Mouse (Mus musculus) heart, postnatal 0 days (tissue): ENCODE measurements at regions not wholly inside any gene's neighbourhood (a gene's known extent, or its start where the extent isn't known, plus 50 kb on each side); places are given as distances from the start of the nearest gene placed in this dataset.

Experiments
- ATAC-seq: fragments of 200-750 bp; cut with Nextera tagmentation; 2 replicates; pipeline ENCODE4 v1.8.0; 2017; ENCODE audit warnings: low read depth, moderate number of reproducible peaks, moderate library complexity; ENCODE audit not compliant: insufficient read depth
- DNase-seq: peaks from one replicate; pipeline ENCODE4 v3.0.0-alpha.2; 2016; ENCODE audit warnings: low spot score
- H3K27ac ChIP-seq: fragments of 300-500 bp; sonication (generic); 2 replicates; pipeline ENCODE4 v1.5.1; 2014; ENCODE audit warnings: low read depth, mild to moderate bottlenecking
- H3K27me3 ChIP-seq: fragments of 300-500 bp; sonication (generic); 2 replicates; pipeline ENCODE4 v1.6.1; 2014; ENCODE audit warnings: low read length, mixed read lengths; ENCODE audit not compliant: control insufficient read depth, insufficient read depth
- H3K36me3 ChIP-seq: fragments of 300-500 bp; sonication (generic); replicated peaks from 2 replicates; pipeline ENCODE4 v1.6.1; 2014; ENCODE audit warnings: low read length, mixed read lengths; ENCODE audit not compliant: control insufficient read depth, insufficient read depth
- H3K4me1 ChIP-seq: fragments of 300-500 bp; sonication (generic); 2 replicates; pipeline ENCODE4 v1.6.1; 2014; ENCODE audit warnings: antibody characterized with exemption; ENCODE audit not compliant: control insufficient read depth, insufficient read depth
- H3K4me2 ChIP-seq: fragments of 300-500 bp; sonication (generic); 2 replicates; pipeline ENCODE4 v1.6.1; 2014; ENCODE audit warnings: low read depth, mild to moderate bottlenecking, low read length, moderate library complexity
- H3K4me3 ChIP-seq: fragments of 300-500 bp; sonication (generic); 2 replicates; pipeline ENCODE4 v1.5.1; 2014; ENCODE audit warnings: low read depth, low read length
- H3K9ac ChIP-seq: fragments of 300-500 bp; sonication (generic); replicated peaks from 2 replicates; pipeline ENCODE4 v1.6.1; 2014; ENCODE audit warnings: low read depth, low read length, mixed read lengths
- H3K9me3 ChIP-seq: fragments of 300-500 bp; sonication (generic); replicated peaks from 2 replicates; pipeline ENCODE4 v1.6.1; 2016; ENCODE audit warnings: low read length; ENCODE audit not compliant: control insufficient read depth
- CTCF ChIP-seq: IDR thresholded peaks from 2 replicates; pipeline ENCODE4 v1.5.1; 2016; ENCODE audit warnings: antibody characterized with exemption, control low read depth, low read depth
- EP300 ChIP-seq: IDR thresholded peaks from 2 replicates; pipeline ENCODE4 v1.6.1; 2016; ENCODE audit warnings: antibody characterized with exemption, low read depth
- WGBS: fragments of 180-500 bp; shearing (Covaris S2); extraction: QIAGEN DNeasy Blood & Tissue Kit; methylation state at CpG from one replicate; pipeline ENCODE4 v1.1.7; 2014; 5-methylcytosine and 5-hydroxymethylcytosine counted together

GRCm38 (mm10) chr7:69888251-69888650 is 478.3 kb downstream of the Nr2f2 start:
- ATAC-seq, result no peak
- 83% methylated on average over 7 of the region's 7 CpGs for WGBS

DNA sequence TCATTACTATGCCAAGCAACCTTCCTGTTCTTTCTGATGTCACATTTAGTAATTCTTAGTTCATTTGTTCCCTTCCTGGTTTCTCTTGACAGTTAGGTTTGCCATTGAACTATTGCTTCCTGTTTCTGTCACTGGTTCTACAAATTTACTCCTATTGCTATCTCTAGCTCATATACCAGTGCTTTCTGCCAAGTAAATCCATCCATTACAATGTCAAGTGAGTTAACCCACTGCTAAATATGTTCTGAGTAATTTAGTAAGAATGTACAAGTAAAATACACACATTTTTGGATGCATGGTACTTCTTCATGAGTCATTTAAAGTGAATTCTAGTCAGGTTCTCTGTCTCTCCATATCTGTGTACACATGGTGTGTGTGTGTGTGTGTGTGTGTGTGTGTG is 489.5 kb downstream of the Nr2f2 start:
- H3K4me1 ChIP-seq, result no peaks in the 10 kb centered on the region
- no peak for ATAC-seq
- H3K4me3 ChIP-seq, result no peak overlapping the region
- no peak for DNase-seq
- TF ChIP-seq EP300 (no peak), CTCF (no peak)
- H3K36me3 ChIP-seq, result no peaks in the 10 kb centered on the region
- H3K4me2 ChIP-seq, result no peak overlapping the region
- H3K27ac ChIP-seq, result no peak overlapping the region
- H3K27me3 ChIP-seq, result no peaks in the 10 kb centered on the region
- H3K9ac ChIP-seq, result no peak overlapping the region
- H3K9me3 ChIP-seq, result peaks cover 7% of the 10 kb centered on the region; the same call in 1 of the 2 replicates

More at GRCm38 (mm10) chr7:69888251-69888650, 478.3 kb downstream of the Nr2f2 start:
- no peak for TF ChIP-seq CTCF
- no peak for TF ChIP-seq EP300
- no peaks in the 10 kb centered on the region for H3K27me3 ChIP-seq
- DNase-seq, result no peak
- no peaks in the 10 kb centered on the region for H3K36me3 ChIP-seq
- no peaks in the 10 kb centered on the region for H3K4me1 ChIP-seq
- H3K27ac ChIP-seq, result no peak overlapping the region
- no peaks in the 10 kb centered on the region for H3K9me3 ChIP-seq
- no peak overlapping the region for H3K4me2 ChIP-seq
- H3K4me3 ChIP-seq, result no peak overlapping the region
- no peak overlapping the region for H3K9ac ChIP-seq

GRCm38 (mm10) chr7:69865801-69866200 is 500.7 kb downstream of the Nr2f2 start:
- no peaks in the 10 kb centered on the region for H3K27me3 ChIP-seq
- no peaks in the 10 kb centered on the region for H3K9me3 ChIP-seq
- H3K4me1 ChIP-seq, result no peaks in the 10 kb centered on the region; the same call in 1 of the 2 replicates
- ATAC-seq, result peak; percentile 82
- TF ChIP-seq EP300, result no peak
- TF ChIP-seq CTCF, result no peak
- no peak overlapping the region for H3K27ac ChIP-seq
- H3K4me3 ChIP-seq, result no peak overlapping the region
- H3K36me3 ChIP-seq, result no peaks in the 10 kb centered on the region
- 41% methylated on average over 3 of the region's 3 CpGs for whole genome bisulfite sequencing
- DNase-seq, result peak; percentile 53
- no peak overlapping the region for H3K4me2 ChIP-seq
- H3K9ac ChIP-seq, result no peak overlapping the region

DNA sequence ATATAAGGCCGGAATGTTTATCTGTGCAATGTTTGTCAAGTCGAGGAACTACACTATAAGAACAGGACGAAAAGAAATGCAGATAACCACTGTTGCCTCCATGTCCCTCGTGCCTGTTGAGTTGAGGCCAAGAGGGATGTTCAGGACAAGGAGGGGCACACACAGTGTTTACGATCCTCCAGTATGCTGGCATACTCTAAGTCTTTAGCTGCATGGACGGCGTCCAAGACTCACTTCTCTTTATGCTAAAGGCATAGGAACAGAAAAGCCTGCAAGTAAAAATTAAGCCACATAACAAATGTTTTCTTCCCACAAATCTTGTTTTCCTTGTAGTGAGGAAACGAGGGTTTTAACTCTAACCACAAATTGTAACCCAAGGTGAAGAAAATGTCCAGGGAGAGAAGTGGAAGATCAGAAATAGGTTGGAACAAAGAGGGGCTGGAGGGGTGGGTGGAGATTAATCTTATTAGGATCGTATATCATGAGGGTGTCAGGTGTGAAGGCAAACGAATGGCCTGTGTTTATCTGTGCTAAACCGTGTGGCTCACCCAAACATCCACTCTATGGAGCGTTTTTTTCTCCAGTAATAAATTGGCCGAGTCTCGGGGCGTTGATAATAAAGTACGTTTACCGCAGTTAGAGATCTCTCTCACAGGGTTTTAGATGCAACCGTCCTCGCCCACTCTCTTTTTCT is 521.8 kb downstream of the Nr2f2 start:
- no peak overlapping the region for H3K9ac ChIP-seq
- no peak for DNase-seq
- ATAC-seq, result no peak
- H3K4me1 ChIP-seq, result no peaks in the 10 kb centered on the region
- TF ChIP-seq CTCF, result no peak
- TF ChIP-seq EP300, result no peak
- H3K9me3 ChIP-seq, result no peaks in the 10 kb centered on the region
- no peak overlapping the region for H3K4me2 ChIP-seq
- H3K27me3 ChIP-seq, result no peaks in the 10 kb centered on the region
- no peak overlapping the region for H3K4me3 ChIP-seq
- no peak overlapping the region for H3K27ac ChIP-seq
- no peaks in the 10 kb centered on the region for H3K36me3 ChIP-seq
- 64% methylated on average over 19 of the region's 19 CpGs for WGBS

DNA sequence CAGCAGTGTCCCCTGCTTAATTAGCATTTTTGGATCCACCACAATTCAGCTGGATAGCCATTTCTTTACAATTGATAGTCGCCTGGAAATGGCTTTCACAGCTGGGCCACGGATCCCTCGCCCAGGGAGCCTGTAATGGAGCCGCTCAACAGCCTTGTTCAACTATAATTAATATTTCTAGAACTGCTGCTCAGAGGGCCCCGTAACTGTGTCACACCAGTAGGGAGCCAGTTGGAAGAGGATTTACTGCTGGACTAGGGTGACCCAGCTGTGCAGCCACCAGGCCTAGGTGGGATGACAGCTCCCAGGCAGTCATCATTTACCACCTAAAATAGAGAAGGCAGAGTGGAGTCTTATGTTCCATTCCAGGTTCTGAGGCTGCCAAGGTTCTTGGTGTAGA is 529.2 kb downstream of the Nr2f2 start:
- no peaks in the 10 kb centered on the region for H3K9me3 ChIP-seq
- no peaks in the 10 kb centered on the region for H3K4me1 ChIP-seq
- H3K36me3 ChIP-seq, result no peaks in the 10 kb centered on the region
- no peak overlapping the region for H3K4me2 ChIP-seq
- DNase-seq, result no peak
- H3K27me3 ChIP-seq, result no peaks in the 10 kb centered on the region
- H3K27ac ChIP-seq, result no peak overlapping the region
- TF ChIP-seq EP300, result no peak
- TF ChIP-seq CTCF, result no peak
- H3K4me3 ChIP-seq, result no peak overlapping the region
- no peak overlapping the region for H3K9ac ChIP-seq
- WGBS, result 83% methylated on average over 5 of the region's 5 CpGs
- ATAC-seq, result no peak

- no peak overlapping the region for H3K27ac ChIP-seq
- no peaks in the 10 kb centered on the region for H3K9me3 ChIP-seq
- WGBS, result 68% methylated on average over 8 of the region's 8 CpGs
- H3K36me3 ChIP-seq, result no peaks in the 10 kb centered on the region
- DNase-seq (no peak), ATAC-seq (no peak)
- no peak for TF ChIP-seq CTCF
- no peak for TF ChIP-seq EP300
- H3K4me1 ChIP-seq, result no peaks in the 10 kb centered on the region
- no peak overlapping the region for H3K9ac ChIP-seq
- no peak overlapping the region for H3K4me2 ChIP-seq
- H3K4me3 ChIP-seq, result no peak overlapping the region
- no peaks in the 10 kb centered on the region for H3K27me3 ChIP-seq
These were observed 539.3 kb downstream of the Nr2f2 start for GRCm38 (mm10) chr7:69827251-69827650.
